Mouse (Mus musculus) bone marrow macrophage, adult 2 months (primary cell): ENCODE results near the gene Aatf. TPM values are rescaled to one million over a fixed set of nuclear protein-coding genes. Genes with fewer than 3 reads are reported as not detected.

Source experiments
- H3K27ac ChIP-seq: 2 replicates; pipeline ENCODE4 v1.5.1; 2012; ENCODE audit warnings: low read depth, low read length; ENCODE audit not compliant: insufficient read depth
- H3K4me1 ChIP-seq: 2 replicates; pipeline ENCODE4 v1.6.1; 2012; ENCODE audit warnings: low read length; ENCODE audit not compliant: control insufficient read depth, insufficient read depth
- H3K4me3 ChIP-seq: 2 replicates; pipeline ENCODE4 v1.5.1; 2012; ENCODE audit warnings: mild to moderate bottlenecking, low read length, moderate library complexity; ENCODE audit not compliant: insufficient read depth
- CTCF ChIP-seq: IDR thresholded peaks from 2 replicates; pipeline ENCODE4 v1.5.1; 2012; ENCODE audit warnings: low read depth, mild to moderate bottlenecking, low read length, moderate library complexity
- POLR2A ChIP-seq: IDR thresholded peaks from 2 replicates; pipeline ENCODE4 v1.6.1; 2012; ENCODE audit warnings: mild to moderate bottlenecking, low read depth, low read length, borderline replicate concordance
- polyA plus RNA-seq: library from polyadenylated mRNA; stranded (reverse); fragments of >200 nt; gene quantifications from 2 replicates; pipeline ENCODE4 v1.2.4, GENCODE M21; 2012; ENCODE audit not compliant: missing spikeins, insufficient read depth, insufficient read length

The Aatf gene
- polyA plus RNA-seq, 1 experiment: 15.2 TPM

- Histone ChIP-seq H3K4me3 (no peak overlapping the region), H3K4me1 (peaks cover 10% of the 10 kb centered on the region), H3K27ac (no peak overlapping the region)
- TF ChIP-seq POLR2A (no peak), CTCF (no peak)
Observed at GRCm38 (mm10) chr11:84440402-84440801, 72.9 kb downstream of the Aatf start.

GRCm38 (mm10) chr11:84434879-84435278, 78.4 kb downstream of the Aatf start:
- Histone ChIP-seq H3K27ac (no peak overlapping the region), H3K4me1 (no peaks in the 10 kb centered on the region), H3K4me3 (no peak overlapping the region)
- TF ChIP-seq POLR2A (no peak), CTCF (no peak)

- TF ChIP-seq POLR2A (no peak), CTCF (no peak)
Observed at GRCm38 (mm10) chr11:84430336-84430735, 83.0 kb downstream of the Aatf start.

GRCm38 (mm10) chr11:84429581-84429980, 83.7 kb downstream of the Aatf start:
- no peak overlapping the region for H3K27ac ChIP-seq
- no peak overlapping the region for H3K4me3 ChIP-seq
- H3K4me1 ChIP-seq: no peaks in the 10 kb centered on the region
- peak; percentile 29; the same call in 1 of the 2 replicates for TF ChIP-seq CTCF
- TF ChIP-seq POLR2A: no peak

More at GRCm38 (mm10) chr11:84430336-84430735, 83.0 kb downstream of the Aatf start:
- H3K27ac ChIP-seq: no peak overlapping the region
- no peaks in the 10 kb centered on the region for H3K4me1 ChIP-seq
- no peak overlapping the region for H3K4me3 ChIP-seq

GRCm38 (mm10) chr11:84426633-84426998, 86.7 kb downstream of the Aatf start:
- H3K4me3 ChIP-seq: no peak overlapping the region
- no peak for TF ChIP-seq CTCF
- no peak for TF ChIP-seq POLR2A
- no peaks in the 10 kb centered on the region for H3K4me1 ChIP-seq
- H3K27ac ChIP-seq: no peak overlapping the region

- no peak overlapping the region for H3K27ac ChIP-seq
- TF ChIP-seq POLR2A (no peak), CTCF (no peak)
- no peak overlapping the region for H3K4me3 ChIP-seq
- H3K4me1 ChIP-seq: no peaks in the 10 kb centered on the region
Observed at GRCm38 (mm10) chr11:84425736-84426632, 87.3 kb downstream of the Aatf start.

GRCm38 (mm10) chr11:84420779-84421178, 92.5 kb downstream of the Aatf start:
- H3K4me3 ChIP-seq: no peak overlapping the region
- no peak overlapping the region for H3K27ac ChIP-seq
- no peak for TF ChIP-seq CTCF
- no peak for TF ChIP-seq POLR2A
- H3K4me1 ChIP-seq: no peaks in the 10 kb centered on the region

- TF ChIP-seq POLR2A (no peak), CTCF (no peak)
- no peaks in the 10 kb centered on the region for H3K4me1 ChIP-seq
- no peak overlapping the region for H3K4me3 ChIP-seq
- no peak overlapping the region for H3K27ac ChIP-seq
Observed at GRCm38 (mm10) chr11:84413111-84413510, 100.2 kb downstream of the Aatf start.

GRCm38 (mm10) chr11:84412201-84412934, 101.0 kb downstream of the Aatf start:
- Histone ChIP-seq H3K4me1 (no peaks in the 10 kb centered on the region), H3K27ac (no peak overlapping the region), H3K4me3 (no peak overlapping the region)
- no peak for TF ChIP-seq CTCF
- TF ChIP-seq POLR2A: no peak

GRCm38 (mm10) chr11:84411642-84412018, 101.7 kb downstream of the Aatf start:
- TF ChIP-seq CTCF: no peak
- no peak for TF ChIP-seq POLR2A
- no peaks in the 10 kb centered on the region for H3K4me1 ChIP-seq
- H3K27ac ChIP-seq: no peak overlapping the region
- H3K4me3 ChIP-seq: no peak overlapping the region
